Mouse (Mus musculus) megakaryocyte-erythroid progenitor cell, adult 5-6 weeks (primary cell): Measurements from ENCODE around the gene Prpsap1. TPM values are rescaled to one million over a fixed set of nuclear protein-coding genes. Genes with fewer than 3 reads are reported as not detected.

ENCODE experiments used
- total RNA-seq, 2 experiments: library from RNA; stranded (forward) in 1 of 2; stranded (reverse) in 1 of 2; fragments of 200-1000, 215-1000 nt in 1 of 2; fragments of >200 nt in 1 of 2; fragmentation: Nextera tagmentation in 1 of 2; gene quantifications; 2 replicates each; pipeline ENCODE4 v1.2.3; 2014 to 2017

Prpsap1 gene
- total RNA-seq, 2 experiments from 2014 or later: 60.7 to 89.6 TPM

Other genes starting within 250 kb of the Prpsap1 start
- gene Srp68, start 220.0 kb downstream of the Prpsap1 start, total RNA-seq (2014; fragmentation: Nextera tagmentation): 68.2 and 80.6 TPM in 2 replicates
- gene Srp68, start 220.0 kb downstream of the Prpsap1 start, total RNA-seq (2017): 43.9 and 64.9 TPM in 2 replicates
- gene Galr2, start 213.3 kb downstream of the Prpsap1 start, total RNA-seq (2014; fragmentation: Nextera tagmentation): not detected in 2 replicates
- not detected in 2 replicates for gene Galr2, start 213.3 kb downstream of the Prpsap1 start, total RNA-seq (2017)
- gene Exoc7, start 187.0 kb downstream of the Prpsap1 start, total RNA-seq (2014; fragmentation: Nextera tagmentation): 52.5 and 57.0 TPM in 2 replicates
- 17.3 and 25.5 TPM in 2 replicates for gene Exoc7, start 187.0 kb downstream of the Prpsap1 start, total RNA-seq (2017)
- 0.26 TPM in 1 of 2 replicates, not detected in the other for gene Foxj1, start 158.8 kb downstream of the Prpsap1 start, total RNA-seq (2014; fragmentation: Nextera tagmentation)
- gene Foxj1, start 158.8 kb downstream of the Prpsap1 start, total RNA-seq (2017): not detected in 2 replicates
- 8.1 and 12.1 TPM in 2 replicates for gene Rnf157, start 81.2 kb downstream of the Prpsap1 start, total RNA-seq (2014; fragmentation: Nextera tagmentation)
- gene Rnf157, start 81.2 kb downstream of the Prpsap1 start, total RNA-seq (2017): 2.7 and 11.3 TPM in 2 replicates
- gene Ubald2, start 60.1 kb downstream of the Prpsap1 start, total RNA-seq (2014; fragmentation: Nextera tagmentation): 68.8 and 89.9 TPM in 2 replicates
- 65.8 and 93.3 TPM in 2 replicates for gene Ubald2, start 60.1 kb downstream of the Prpsap1 start, total RNA-seq (2017)
- gene Qrich2, start 28.0 kb downstream of the Prpsap1 start, total RNA-seq (2014; fragmentation: Nextera tagmentation): not detected in 2 replicates
- gene Qrich2, start 28.0 kb downstream of the Prpsap1 start, total RNA-seq (2017): not detected in 2 replicates
- gene Sphk1, start 36.7 kb upstream of the Prpsap1 start, total RNA-seq (2014; fragmentation: Nextera tagmentation): 188 and 259 TPM in 2 replicates
- 119 and 168 TPM in 2 replicates for gene Sphk1, start 36.7 kb upstream of the Prpsap1 start, total RNA-seq (2017)
- gene Ube2o, start 87.2 kb upstream of the Prpsap1 start, total RNA-seq (2014; fragmentation: Nextera tagmentation): 9.2 and 28.8 TPM in 2 replicates
- gene Ube2o, start 87.2 kb upstream of the Prpsap1 start, total RNA-seq (2017): 4.6 and 22.6 TPM in 2 replicates
- not detected in 2 replicates for gene Aanat, start 92.2 kb upstream of the Prpsap1 start, total RNA-seq (2014; fragmentation: Nextera tagmentation)
- not detected in 2 replicates for gene Aanat, start 92.2 kb upstream of the Prpsap1 start, total RNA-seq (2017)
- gene Rhbdf2, start 132.8 kb upstream of the Prpsap1 start, total RNA-seq (2014; fragmentation: Nextera tagmentation): 4.1 and 6.1 TPM in 2 replicates
- gene Rhbdf2, start 132.8 kb upstream of the Prpsap1 start, total RNA-seq (2017): 1.3 and 3.3 TPM in 2 replicates
- 2.1 TPM in 1 of 2 replicates, not detected in the other for gene Prcd, start 159.3 kb upstream of the Prpsap1 start, total RNA-seq (2014; fragmentation: Nextera tagmentation)
- not detected in 2 replicates for gene Prcd, start 159.3 kb upstream of the Prpsap1 start, total RNA-seq (2017)
- not detected in 2 replicates for gene Cygb, start 160.1 kb upstream of the Prpsap1 start, total RNA-seq (2014; fragmentation: Nextera tagmentation)
- gene Cygb, start 160.1 kb upstream of the Prpsap1 start, total RNA-seq (2017): not detected in 2 replicates